Mouse (Mus musculus): ENCODE results near the gene Siah3.
A peak's percentile ranks its signal among the peaks of the same experiment; 100 is the strongest.

The Siah3 gene

GRCm38 (mm10) chr14:75463171-75463570 is 7.4 kb downstream of the Siah3 start:
- no peak for DNase-seq (ENCODE audit: low spot score)

DNA sequence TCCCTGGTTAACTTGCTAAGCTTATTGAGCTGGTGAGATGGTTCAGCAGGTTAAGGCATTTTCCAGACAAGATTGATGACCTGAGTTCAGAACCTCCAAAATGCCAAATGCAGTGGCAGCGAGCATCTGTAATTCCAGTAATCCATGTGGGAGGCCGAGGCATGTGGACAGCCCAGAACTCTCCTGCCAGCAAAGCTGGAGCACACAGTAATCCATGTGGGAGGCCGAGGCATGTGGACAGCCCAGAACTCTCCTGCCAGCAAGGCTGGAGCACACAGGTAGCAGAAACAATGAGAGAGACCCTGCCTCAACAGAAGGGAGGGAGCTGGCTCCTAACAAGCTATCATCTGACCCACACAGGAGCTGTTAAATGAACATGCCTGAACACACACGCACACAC is 13.2 kb downstream of the Siah3 start:
- DNase-seq (ENCODE audit: low spot score): no peak

GRCm38 (mm10) chr14:75473061-75473930 is 17.5 kb downstream of the Siah3 start:
- no peak for DNase-seq (ENCODE audit: low spot score)

DNA sequence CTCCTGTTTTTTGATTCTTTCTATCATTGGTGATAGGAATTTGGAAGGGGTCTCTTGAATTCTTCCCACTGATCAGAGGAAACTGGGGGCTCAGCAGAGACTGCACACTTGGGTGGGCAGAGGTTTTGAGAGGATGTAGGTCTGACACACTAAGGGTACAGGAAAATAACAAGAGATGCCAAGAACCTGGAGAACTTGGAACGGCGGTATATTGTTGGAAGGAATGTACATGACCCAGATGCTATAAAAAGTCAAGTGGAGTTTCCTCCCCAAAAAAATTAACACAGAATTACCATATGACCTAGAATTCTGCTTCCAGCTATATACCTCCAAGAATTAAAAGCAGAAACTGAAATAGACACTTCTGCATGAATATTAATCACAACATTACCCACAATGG is 20.1 kb downstream of the Siah3 start:
- DNase-seq (ENCODE audit: low spot score): no peak

- DNase-seq (ENCODE audit: low spot score): no peak
Measured at GRCm38 (mm10) chr14:75482231-75483175, 26.7 kb downstream of the Siah3 start.

- no peak for DNase-seq (ENCODE audit: low spot score)
Measured at GRCm38 (mm10) chr14:75483176-75483546, 27.4 kb downstream of the Siah3 start.

DNA sequence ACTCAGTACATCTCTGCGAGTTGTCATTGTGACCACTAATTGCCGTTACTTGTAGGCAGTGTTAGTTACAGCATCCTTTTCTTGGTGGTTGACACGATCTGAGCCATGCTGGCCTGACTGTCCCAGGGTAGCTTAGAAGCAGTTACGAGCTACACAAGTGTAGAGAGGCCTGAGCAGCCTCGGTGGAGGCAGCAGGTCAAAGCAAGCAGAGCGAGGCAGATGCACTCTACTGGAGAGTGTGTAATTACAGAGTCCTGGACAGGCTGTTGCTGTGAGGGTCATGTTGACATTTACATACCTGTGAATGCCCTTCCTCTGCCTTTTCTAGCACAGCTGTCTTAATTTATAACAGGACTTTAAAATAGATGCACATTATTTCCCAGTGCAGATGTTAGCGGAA is 32.1 kb downstream of the Siah3 start:
- DNase-seq (ENCODE audit: low spot score): no peak

GRCm38 (mm10) chr14:75493555-75494194 is 37.9 kb downstream of the Siah3 start:
- DNase-seq (ENCODE audit: low spot score): no peak

- DNase-seq (ENCODE audit: low spot score): no peak
Measured at GRCm38 (mm10) chr14:75494926-75495325, 39.1 kb downstream of the Siah3 start.

DNA sequence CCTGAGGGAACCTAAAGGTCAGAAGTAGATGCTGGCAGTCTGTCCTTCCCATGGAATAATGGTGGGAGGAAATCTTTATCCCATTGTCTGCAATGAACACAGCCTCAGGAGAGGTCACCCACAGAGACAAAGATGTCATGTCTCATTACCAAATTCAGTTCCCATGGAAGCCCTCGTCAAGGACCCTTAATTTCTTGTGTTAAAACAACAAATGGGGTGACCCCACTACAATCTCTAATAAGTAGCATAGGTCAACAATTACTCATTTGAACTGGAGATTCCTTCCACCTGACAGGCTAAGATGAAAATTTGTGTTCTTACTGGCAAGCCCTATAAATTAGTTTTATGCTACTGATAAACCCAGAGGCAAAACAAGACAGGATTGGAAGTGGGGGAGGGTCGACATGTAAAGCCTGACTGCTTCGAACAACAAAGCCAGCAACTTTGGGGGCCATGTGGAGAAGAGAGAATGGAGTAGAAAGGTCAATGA is 45.8 kb downstream of the Siah3 start:
- DNase-seq (ENCODE audit: low spot score): no peak

DNA sequence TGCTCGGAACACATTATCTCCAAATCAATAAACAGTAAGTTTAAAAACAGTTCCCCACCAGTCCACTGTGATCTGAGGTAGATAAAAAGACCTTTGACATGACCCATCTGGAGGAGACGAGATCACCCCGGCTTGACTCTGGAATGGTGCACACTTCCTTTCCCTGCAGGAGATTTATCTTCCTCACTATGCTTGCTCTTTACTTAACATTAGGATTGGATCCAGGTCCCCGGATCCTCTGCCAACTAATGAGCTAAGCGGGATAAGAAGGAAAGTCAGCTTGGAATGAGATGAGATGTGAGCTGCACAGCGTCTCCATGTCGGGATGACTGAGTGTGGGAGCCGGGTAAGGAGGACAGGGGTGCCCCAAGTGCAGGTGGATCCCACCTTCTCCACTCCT is 46.7 kb downstream of the Siah3 start:
- DNase-seq (ENCODE audit: low spot score): peak; percentile 40

- no peak for DNase-seq (ENCODE audit: low spot score)
Measured at GRCm38 (mm10) chr14:75504255-75504654, 48.5 kb downstream of the Siah3 start.

DNA sequence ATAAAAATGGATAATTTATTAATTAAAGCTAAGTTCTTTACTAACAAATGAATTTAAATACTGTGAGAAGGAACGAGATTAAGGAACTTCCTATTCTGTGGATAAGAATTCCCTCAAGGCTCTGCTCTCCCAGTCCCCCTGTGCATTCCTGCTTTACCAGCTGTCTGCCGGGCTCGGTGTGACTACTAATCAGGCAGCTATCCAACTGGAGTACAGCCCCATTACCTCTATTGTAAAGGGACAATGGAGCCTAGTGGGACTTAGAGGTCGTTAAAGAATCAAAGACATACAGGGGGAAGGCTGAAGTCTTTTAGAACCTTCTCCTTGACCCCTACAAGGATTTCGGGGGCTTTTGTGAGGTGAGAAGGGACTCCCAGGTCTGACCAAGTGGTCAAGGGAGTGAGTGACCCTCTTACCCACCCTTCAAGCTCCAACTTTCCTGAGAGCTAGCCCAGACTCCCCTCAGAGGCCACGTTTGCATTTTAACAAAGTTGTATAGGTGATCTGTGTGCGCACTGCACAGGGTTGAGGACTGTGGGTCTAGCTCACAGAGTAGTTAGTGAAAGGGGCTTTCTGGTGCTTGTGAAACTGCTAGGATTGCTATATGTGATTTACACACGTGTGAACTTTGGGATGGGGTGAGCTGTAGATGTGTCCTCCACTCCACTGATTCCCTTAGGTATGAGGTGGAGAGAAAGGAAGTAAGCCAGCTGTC is 49.5 kb downstream of the Siah3 start:
- no peak for DNase-seq (ENCODE audit: low spot score)

DNA sequence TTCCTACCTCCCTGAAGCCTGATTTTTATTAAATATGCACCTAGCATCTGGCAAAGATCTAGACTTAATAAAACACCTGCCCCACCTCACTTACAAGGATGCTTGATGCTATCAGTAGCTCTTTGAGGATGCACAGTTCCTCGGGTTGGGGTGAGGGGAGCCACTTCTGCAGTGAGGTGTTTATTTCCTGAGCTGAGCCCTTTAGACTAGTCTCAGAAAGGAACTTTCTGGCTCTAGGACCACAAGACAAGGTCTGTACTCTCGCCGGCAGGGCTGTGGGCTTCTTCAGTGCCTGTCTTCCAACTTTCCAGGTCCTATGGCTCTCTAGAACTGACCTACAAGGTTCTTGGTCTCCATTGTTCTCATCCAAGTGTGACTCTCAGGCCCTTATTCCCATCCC is 50.5 kb downstream of the Siah3 start:
- DNase-seq (ENCODE audit: low spot score): no peak

- DNase-seq (ENCODE audit: low spot score): no peak
Measured at GRCm38 (mm10) chr14:75510125-75510524, 54.3 kb downstream of the Siah3 start.

- DNase-seq (ENCODE audit: low spot score): no peak
Measured at GRCm38 (mm10) chr14:75512946-75513345, 57.2 kb downstream of the Siah3 start.

DNA sequence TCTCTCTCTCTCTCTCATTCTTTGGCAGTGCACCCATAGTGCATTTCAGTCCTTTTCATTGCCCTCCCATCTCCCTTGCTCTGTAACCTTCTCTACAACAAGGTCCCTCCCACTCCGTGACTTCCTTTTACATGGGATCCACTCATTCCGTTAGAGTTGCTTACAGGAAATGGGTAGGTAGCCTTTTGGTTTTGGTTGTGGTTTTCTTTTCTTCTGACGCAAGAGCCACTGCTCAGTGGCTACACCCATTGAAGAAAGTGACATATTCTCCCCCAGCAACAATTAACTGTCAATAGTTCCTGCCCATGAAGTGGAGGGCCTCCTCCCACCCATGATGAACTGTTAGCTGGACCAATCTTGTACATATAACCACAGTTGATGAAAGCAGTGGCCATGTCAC is 60.4 kb downstream of the Siah3 start:
- DNase-seq (ENCODE audit: low spot score): no peak

DNA sequence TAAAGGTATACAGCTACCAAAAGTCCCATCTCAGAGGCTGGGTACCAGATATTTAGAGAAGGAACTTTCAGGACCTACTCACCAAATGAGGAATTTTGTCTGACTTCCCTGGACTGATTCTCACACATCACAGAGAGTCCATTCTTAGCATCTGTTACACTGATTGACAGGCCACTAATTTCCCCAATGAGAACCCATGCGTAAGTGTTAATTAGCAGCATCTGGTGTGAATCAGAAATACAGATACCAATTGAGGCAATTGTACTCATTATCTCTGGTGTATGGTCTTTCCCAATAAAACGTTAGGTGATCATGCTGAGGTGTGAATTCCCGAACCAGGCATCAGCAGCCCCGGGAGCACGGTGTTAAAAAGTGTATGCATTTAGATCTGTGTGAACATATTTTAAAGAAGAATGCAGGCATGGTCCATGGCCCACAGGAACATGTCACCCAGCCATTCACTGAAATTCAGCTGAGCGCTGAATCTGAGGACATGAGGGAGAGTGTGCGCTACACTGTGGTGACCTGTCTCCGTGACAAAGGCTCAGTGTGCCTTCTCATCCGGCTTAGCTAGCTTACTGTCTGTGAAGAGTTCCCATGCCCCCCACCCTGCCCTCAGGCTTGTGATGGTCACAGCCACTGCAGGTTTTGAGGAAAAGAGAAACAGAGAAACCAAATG is 61.3 kb downstream of the Siah3 start:
- DNase-seq (ENCODE audit: low spot score): no peak

DNA sequence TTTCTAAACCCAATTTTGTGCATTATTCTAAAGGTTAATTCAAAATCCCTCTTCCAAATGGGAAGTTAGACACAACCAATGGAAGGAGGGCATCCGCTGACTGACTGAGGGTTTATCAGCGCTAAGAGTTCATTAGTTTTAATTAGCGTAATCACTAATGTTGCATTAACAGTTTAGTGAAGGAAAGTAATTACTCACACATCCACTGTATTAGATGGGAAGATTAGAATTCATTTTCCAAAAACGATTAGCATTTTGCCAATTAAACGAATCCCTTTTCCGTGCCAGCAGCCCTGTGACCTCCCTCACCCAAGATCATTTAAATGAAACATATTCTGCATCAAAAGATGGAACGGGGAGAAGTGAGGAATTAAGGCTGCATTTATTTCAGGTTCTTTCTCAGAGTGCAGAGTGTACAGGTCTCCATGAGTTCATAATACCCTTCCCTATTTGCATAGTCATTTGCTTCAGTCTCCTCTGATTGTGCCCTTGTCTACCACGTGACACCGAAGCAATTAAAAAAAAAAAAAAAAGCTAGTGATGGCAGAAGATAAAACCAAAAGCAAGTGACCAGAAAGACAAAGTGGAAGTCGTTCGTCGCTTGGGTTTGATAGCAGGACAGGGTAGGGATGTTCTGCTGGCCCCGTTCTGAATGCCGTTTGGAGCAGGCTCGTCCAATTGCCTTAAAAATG is 62.6 kb downstream of the Siah3 start:
- DNase-seq (ENCODE audit: low spot score): no peak

DNA sequence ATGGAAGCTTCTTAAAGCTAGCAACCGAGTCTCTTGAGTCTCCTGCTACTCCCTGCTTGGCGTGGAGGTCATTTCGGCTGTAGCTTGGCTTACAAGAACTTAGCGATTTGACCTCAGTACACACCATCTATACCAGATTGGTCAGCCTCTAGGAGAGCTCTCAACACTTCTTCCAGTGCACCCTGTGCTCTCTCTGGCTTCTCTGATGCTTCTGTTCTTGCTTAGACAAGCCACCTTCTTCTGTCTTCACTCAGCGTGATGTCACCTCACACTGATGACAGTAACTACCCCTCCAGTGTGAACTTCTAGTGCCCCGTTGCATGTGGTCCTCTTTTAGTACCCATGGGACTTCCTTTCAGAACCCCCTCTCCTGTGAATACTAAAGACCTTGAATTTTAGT is 63.1 kb downstream of the Siah3 start:
- DNase-seq (ENCODE audit: low spot score): no peak

DNA sequence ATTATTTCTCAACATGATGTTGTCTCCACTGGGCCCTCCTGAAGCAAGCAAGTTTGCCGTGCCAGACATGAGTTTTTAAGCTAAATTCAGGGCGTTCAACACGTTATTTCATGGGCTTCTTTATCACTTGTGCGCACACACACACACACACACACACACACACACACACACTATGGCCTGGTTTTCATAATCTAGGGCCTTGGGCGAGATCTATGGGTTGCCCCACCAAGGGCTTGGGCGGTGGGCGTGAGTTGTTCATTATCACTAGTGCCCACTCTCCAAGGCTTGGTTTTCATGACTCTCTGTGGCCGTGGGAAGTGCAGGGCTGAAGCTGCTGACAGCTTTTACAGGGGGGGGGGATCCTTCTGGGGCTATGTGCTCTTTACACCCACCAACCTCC is 63.9 kb downstream of the Siah3 start:
- no peak for DNase-seq (ENCODE audit: low spot score)
